Mouse (Mus musculus) hindbrain, embryonic 14.5 days (tissue): ENCODE measurements around the gene Tob1. TPM values are rescaled to one million over a fixed set of nuclear protein-coding genes. Genes with fewer than 3 reads are reported as not detected.

ENCODE experiments used
- ATAC-seq: fragments of 200-750 bp; cut with Nextera tagmentation; 2 replicates; pipeline ENCODE4 v1.8.0; 2017; ENCODE audit warnings: moderate number of reproducible peaks, mild to moderate bottlenecking, moderate TSS enrichment, moderate library complexity; ENCODE audit not compliant: low FRiP score
- DNase-seq: peaks from one replicate; pipeline ENCODE4 v3.0.0-alpha.2; 2015; ENCODE audit warnings: low spot score
- H3K27ac ChIP-seq: fragments of 300-500 bp; sonication (generic); 2 replicates; pipeline ENCODE4 v1.5.1; 2014; ENCODE audit warnings: mild to moderate bottlenecking, moderate library complexity
- H3K27me3 ChIP-seq: fragments of 300-500 bp; sonication (generic); 2 replicates; pipeline ENCODE4 v1.6.1; 2014; ENCODE audit warnings: mild to moderate bottlenecking, low read length, mixed read lengths; ENCODE audit not compliant: control insufficient read depth, insufficient read depth
- H3K36me3 ChIP-seq: fragments of 300-500 bp; sonication (generic); replicated peaks from 2 replicates; pipeline ENCODE4 v1.6.1; 2014; ENCODE audit not compliant: control insufficient read depth, insufficient read depth
- H3K4me1 ChIP-seq: fragments of 300-500 bp; sonication (generic); replicated peaks from 2 replicates; pipeline ENCODE4 v1.6.1; 2014; ENCODE audit warnings: antibody characterized with exemption, low read length, mixed read lengths; ENCODE audit not compliant: control insufficient read depth, insufficient read depth
- H3K4me2 ChIP-seq: fragments of 300-500 bp; sonication (generic); replicated peaks from 2 replicates; pipeline ENCODE4 v1.6.1; 2014; ENCODE audit warnings: mild to moderate bottlenecking, moderate library complexity
- H3K4me3 ChIP-seq: fragments of 300-500 bp; sonication (generic); replicated peaks from 2 replicates; pipeline ENCODE4 v1.5.1; 2014; ENCODE audit warnings: mild to moderate bottlenecking, low read length
- H3K9ac ChIP-seq: fragments of 300-500 bp; sonication (generic); 2 replicates; pipeline ENCODE4 v1.6.1; 2014
- H3K9me3 ChIP-seq: fragments of 300-500 bp; sonication (generic); 2 replicates; pipeline ENCODE4 v1.6.1; 2016; ENCODE audit warnings: low read length; ENCODE audit not compliant: control insufficient read depth
- WGBS: fragments of 180-500 bp; shearing (Covaris S2); extraction: QIAGEN DNeasy Blood & Tissue Kit; methylation state at CpG from one replicate; pipeline ENCODE4 v1.1.7; 2014; 5-methylcytosine and 5-hydroxymethylcytosine counted together
- polyA plus RNA-seq: library from polyadenylated mRNA; unstranded; fragments of >200 nt; fragmentation: Nextera tagmentation; extraction: Ambion mirVana; gene quantifications from 2 replicates; pipeline ENCODE4 v1.2.1, GENCODE M21; 2014

The Tob1 gene
- polyA plus RNA-seq, 1 experiment from 2014 or later, result 34.3 TPM

GRCm38 (mm10) chr11:94216247-94216646, 5.0 kb downstream of the Tob1 start:
- Histone ChIP-seq H3K9ac (no peak overlapping the region), H3K27ac (peak overlapping the region; percentile 21; the same call in 1 of the 2 replicates), H3K36me3 (peaks cover 23% of the 10 kb centered on the region), H3K4me3 (no peak overlapping the region), H3K27me3 (no peaks in the 10 kb centered on the region), H3K9me3 (no peaks in the 10 kb centered on the region), H3K4me2 (no peak overlapping the region), H3K4me1 (peaks cover 18% of the 10 kb centered on the region)
- ATAC-seq (no peak), DNase-seq (no peak)
- WGBS, result 18% methylated on average over 2 of the region's 2 CpGs

GRCm38 (mm10) chr11:94221257-94221656, 10.0 kb downstream of the Tob1 start:
- Histone ChIP-seq H3K4me3 (no peak overlapping the region), H3K4me2 (no peak overlapping the region), H3K27ac (no peak overlapping the region), H3K27me3 (no peaks in the 10 kb centered on the region), H3K36me3 (0 out of 2 replicates have a peak, but pooled peaks cover 2% of the 10 kb centered on the region), H3K9me3 (no peaks in the 10 kb centered on the region), H3K4me1 (no peaks in the 10 kb centered on the region), H3K9ac (no peak overlapping the region)
- WGBS, result 92% methylated on average over 7 of the region's 7 CpGs
- no peak for ATAC-seq
- DNase-seq, result no peak

- ATAC-seq, result no peak
- WGBS, result 87% methylated on average over 9 of the region's 9 CpGs
Measured at GRCm38 (mm10) chr11:94223531-94223930, 12.3 kb downstream of the Tob1 start.

GRCm38 (mm10) chr11:94225985-94226384, 14.7 kb downstream of the Tob1 start:
- ATAC-seq, result no peak

More at GRCm38 (mm10) chr11:94223531-94223930, 12.3 kb downstream of the Tob1 start:
- Histone ChIP-seq H3K9me3 (no peaks in the 10 kb centered on the region), H3K36me3 (no peaks in the 10 kb centered on the region), H3K27me3 (no peaks in the 10 kb centered on the region), H3K27ac (no peak overlapping the region), H3K4me1 (peaks cover 4% of the 10 kb centered on the region; the same call in 1 of the 2 replicates), H3K4me3 (no peak overlapping the region), H3K4me2 (no peak overlapping the region), H3K9ac (no peak overlapping the region)
- no peak for DNase-seq

GRCm38 (mm10) chr11:94228416-94228815, 17.2 kb downstream of the Tob1 start:
- Histone ChIP-seq H3K27me3 (no peaks in the 10 kb centered on the region), H3K4me1 (peaks cover 9% of the 10 kb centered on the region; the same call in 1 of the 2 replicates), H3K4me2 (no peak overlapping the region), H3K27ac (peak overlapping the region; percentile 43), H3K9me3 (no peaks in the 10 kb centered on the region), H3K4me3 (no peak overlapping the region), H3K36me3 (no peaks in the 10 kb centered on the region), H3K9ac (no peak overlapping the region)
- no peak for DNase-seq
- WGBS, result 19% methylated on average over 9 of the region's 9 CpGs
- ATAC-seq, result no peak

More at GRCm38 (mm10) chr11:94225985-94226384, 14.7 kb downstream of the Tob1 start:
- Histone ChIP-seq H3K27ac (no peak overlapping the region), H3K36me3 (no peaks in the 10 kb centered on the region), H3K4me3 (no peak overlapping the region), H3K4me1 (peaks cover 9% of the 10 kb centered on the region; the same call in 1 of the 2 replicates), H3K9me3 (no peaks in the 10 kb centered on the region), H3K27me3 (no peaks in the 10 kb centered on the region), H3K4me2 (no peak overlapping the region), H3K9ac (no peak overlapping the region)
- DNase-seq, result no peak
- WGBS, result 40% methylated on average over 7 of the region's 7 CpGs

- H3K9ac ChIP-seq, result no peak overlapping the region
- H3K4me3 ChIP-seq, result no peak overlapping the region
- no peaks in the 10 kb centered on the region for H3K36me3 ChIP-seq
- ATAC-seq, result no peak
- WGBS, result 85% methylated on average over 5 of the region's 5 CpGs
- no peaks in the 10 kb centered on the region for H3K9me3 ChIP-seq
- DNase-seq, result no peak
- H3K27me3 ChIP-seq, result no peaks in the 10 kb centered on the region
- peaks cover 9% of the 10 kb centered on the region; the same call in 1 of the 2 replicates for H3K4me1 ChIP-seq
- 0 out of 2 replicates have a peak overlapping the region, but pooled peaks have one; percentile 3 for H3K27ac ChIP-seq
- no peak overlapping the region for H3K4me2 ChIP-seq
Measured at GRCm38 (mm10) chr11:94229207-94229960, 18.1 kb downstream of the Tob1 start.

- Histone ChIP-seq H3K4me3 (no peak overlapping the region), H3K9me3 (no peaks in the 10 kb centered on the region), H3K4me2 (no peak overlapping the region), H3K36me3 (no peaks in the 10 kb centered on the region), H3K9ac (no peak overlapping the region), H3K27me3 (no peaks in the 10 kb centered on the region), H3K4me1 (peaks cover 9% of the 10 kb centered on the region; the same call in 1 of the 2 replicates), H3K27ac (no peak overlapping the region)
- DNase-seq (no peak), ATAC-seq (no peak)
- 84% methylated on average over 8 of the region's 8 CpGs for WGBS
Measured at GRCm38 (mm10) chr11:94230244-94230643, 19.0 kb downstream of the Tob1 start.

GRCm38 (mm10) chr11:94231821-94232552, 20.7 kb downstream of the Tob1 start:
- Histone ChIP-seq H3K9ac (no peak overlapping the region), H3K4me1 (peaks cover 13% of the 10 kb centered on the region; the same call in 1 of the 2 replicates), H3K27ac (no peak overlapping the region), H3K27me3 (no peaks in the 10 kb centered on the region), H3K36me3 (no peaks in the 10 kb centered on the region), H3K9me3 (no peaks in the 10 kb centered on the region), H3K4me2 (no peak overlapping the region), H3K4me3 (no peak overlapping the region)
- no peak for DNase-seq
- 78% methylated on average over 19 of the region's 19 CpGs for WGBS
- ATAC-seq, result no peak

- WGBS, result 47% methylated on average over 6 of the region's 6 CpGs
- Histone ChIP-seq H3K27ac (no peak overlapping the region), H3K9me3 (no peaks in the 10 kb centered on the region), H3K4me2 (no peak overlapping the region), H3K9ac (no peak overlapping the region), H3K36me3 (no peaks in the 10 kb centered on the region), H3K27me3 (no peaks in the 10 kb centered on the region), H3K4me1 (peaks cover 10% of the 10 kb centered on the region; the same call in 1 of the 2 replicates), H3K4me3 (no peak overlapping the region)
- no peak for ATAC-seq
- DNase-seq, result no peak
Measured at GRCm38 (mm10) chr11:94233405-94233804, 22.2 kb downstream of the Tob1 start.
